Mouse (Mus musculus) olfactory bulb, adult 2 months (tissue): ENCODE measurements at regions not wholly inside any gene's neighbourhood (a gene's known extent, or its start where the extent isn't known, plus 50 kb on each side); places are given as distances from the start of the nearest gene placed in this dataset.
A peak's percentile ranks its signal among the peaks of the same experiment; 100 is the strongest.

Experiments used
- H3K27ac ChIP-seq: fragments of 200-500 bp; 2 replicates; pipeline ENCODE4 v1.5.1; 2012; ENCODE audit warnings: low read depth, low read length; ENCODE audit not compliant: insufficient read depth
- H3K4me1 ChIP-seq: fragments of 200-500 bp; 2 replicates; pipeline ENCODE4 v1.6.1; 2012; ENCODE audit warnings: low read length; ENCODE audit not compliant: control insufficient read depth, insufficient read depth
- H3K4me3 ChIP-seq: fragments of 200-500 bp; 2 replicates; pipeline ENCODE4 v1.5.1; 2012; ENCODE audit warnings: mild to moderate bottlenecking, low read depth, low read length, moderate library complexity; ENCODE audit not compliant: insufficient read depth
- CTCF ChIP-seq: fragments of 200-500 bp; IDR thresholded peaks from 2 replicates; pipeline ENCODE4 v1.5.1; 2012; ENCODE audit warnings: low read depth, mild to moderate bottlenecking, low read length, moderate library complexity; ENCODE audit not compliant: insufficient read depth
- POLR2A ChIP-seq: fragments of 200-500 bp; IDR thresholded peaks from 2 replicates; pipeline ENCODE4 v1.6.1; 2012; ENCODE audit warnings: mild to moderate bottlenecking, low read depth, low read length, moderate library complexity; ENCODE audit not compliant: insufficient read depth
- WGBS: fragments of 180-500 bp; shearing (Covaris S2); methylation state at CpG from one replicate; pipeline ENCODE4 v1.1.7; 2018; 5-methylcytosine and 5-hydroxymethylcytosine counted together

DNA sequence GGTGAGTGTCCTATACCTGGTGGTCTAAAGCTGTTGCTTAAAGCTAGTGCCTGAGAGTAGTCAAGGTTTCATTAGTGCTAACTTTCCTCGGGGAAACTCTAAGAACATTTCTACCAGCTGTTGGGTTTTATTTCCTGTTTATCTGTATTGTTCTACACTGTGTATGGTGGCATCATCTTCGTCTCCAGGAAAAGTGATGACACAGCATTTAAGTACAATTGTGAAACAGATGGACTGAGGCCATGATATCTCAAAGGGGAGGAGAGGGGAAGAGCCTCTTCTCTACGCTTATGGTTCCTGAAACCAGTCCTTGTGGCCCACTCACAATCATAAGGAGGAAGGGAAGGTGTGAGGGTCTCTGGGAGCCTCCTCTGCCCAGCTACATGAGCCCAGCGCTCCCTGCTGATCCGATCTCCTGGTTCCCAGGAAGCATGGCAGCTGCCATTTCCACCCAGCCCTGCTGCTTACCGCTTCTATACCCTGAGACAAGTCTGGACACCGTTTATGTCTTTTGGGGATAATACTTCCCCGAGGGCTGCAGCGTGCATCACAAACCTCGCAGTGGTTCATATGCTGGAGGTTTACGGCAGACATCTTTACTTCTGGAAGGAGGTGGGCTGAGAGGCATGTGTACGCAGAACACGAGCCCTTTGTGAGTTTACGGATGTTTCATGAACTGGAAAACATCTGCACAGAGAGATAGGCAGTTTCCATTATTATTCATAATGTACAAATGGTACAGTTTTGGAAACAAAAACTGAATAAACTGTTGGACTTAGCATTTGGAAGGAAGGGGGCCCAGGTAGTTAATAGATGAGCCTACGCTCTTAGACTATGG lies 189.6 kb downstream of the Fam43a start:
- peaks cover 10% of the 10 kb centered on the region for H3K4me1 ChIP-seq
- TF ChIP-seq POLR2A (no peak), CTCF (no peak)
- H3K4me3 ChIP-seq = no peak overlapping the region
- H3K27ac ChIP-seq = no peak overlapping the region
- 93% methylated on average over 15 of the region's 15 CpGs for WGBS

- WGBS = 50% methylated on average over 3 of the region's 3 CpGs
These were observed 190.5 kb downstream of the Fam43a start for GRCm38 (mm10) chr16:30790036-30790435.

GRCm38 (mm10) chr16:30790551-30791001 lies 191.1 kb downstream of the Fam43a start:
- 51% methylated on average over 4 of the region's 4 CpGs for WGBS
- no peak for TF ChIP-seq POLR2A
- no peak for TF ChIP-seq CTCF
- Histone ChIP-seq H3K4me3 (no peak overlapping the region), H3K27ac (0 out of 2 replicates have a peak overlapping the region, but pooled peaks have one; percentile 28), H3K4me1 (peaks cover 10% of the 10 kb centered on the region)

More at GRCm38 (mm10) chr16:30790036-30790435, 190.5 kb downstream of the Fam43a start:
- TF ChIP-seq CTCF (no peak), POLR2A (no peak)
- H3K4me3 ChIP-seq = no peak overlapping the region
- peaks cover 10% of the 10 kb centered on the region for H3K4me1 ChIP-seq
- H3K27ac ChIP-seq = 0 out of 2 replicates have a peak overlapping the region, but pooled peaks have one; percentile 28

- no peak overlapping the region for H3K27ac ChIP-seq
- H3K4me1 ChIP-seq = peaks cover 10% of the 10 kb centered on the region
- no peak overlapping the region for H3K4me3 ChIP-seq
- WGBS = 90% methylated on average over 10 of the region's 10 CpGs
- TF ChIP-seq CTCF (no peak), POLR2A (no peak)
These were observed 191.7 kb downstream of the Fam43a start for GRCm38 (mm10) chr16:30791048-30791855.

GRCm38 (mm10) chr16:30792738-30793377 lies 193.3 kb downstream of the Fam43a start:
- Histone ChIP-seq H3K4me1 (peaks cover 10% of the 10 kb centered on the region), H3K4me3 (no peak overlapping the region), H3K27ac (no peak overlapping the region)
- 65% methylated on average over 11 of the region's 11 CpGs for whole genome bisulfite sequencing
- TF ChIP-seq CTCF = no peak

GRCm38 (mm10) chr16:30793378-30793753 lies 193.8 kb downstream of the Fam43a start:
- H3K4me3 ChIP-seq = no peak overlapping the region
- TF ChIP-seq POLR2A (no peak), CTCF (no peak)
- 58% methylated on average over 9 of the region's 9 CpGs for WGBS
- H3K27ac ChIP-seq = no peak overlapping the region
- peaks cover 10% of the 10 kb centered on the region for H3K4me1 ChIP-seq

GRCm38 (mm10) chr16:30793856-30794255 lies 194.3 kb downstream of the Fam43a start:
- H3K4me1 ChIP-seq = peaks cover 10% of the 10 kb centered on the region
- no peak overlapping the region for H3K4me3 ChIP-seq
- no peak for TF ChIP-seq CTCF
- TF ChIP-seq POLR2A = no peak
- 96% methylated on average over 3 of the region's 3 CpGs for WGBS
- H3K27ac ChIP-seq = no peak overlapping the region

GRCm38 (mm10) chr16:30795501-30795904 lies 196.0 kb downstream of the Fam43a start:
- peaks cover 5% of the 10 kb centered on the region for H3K4me1 ChIP-seq
- TF ChIP-seq POLR2A (no peak), CTCF (no peak)
- H3K4me3 ChIP-seq = no peak overlapping the region
- no peak overlapping the region for H3K27ac ChIP-seq
- 80% methylated on average over 5 of the region's 5 CpGs for WGBS
